Mouse (Mus musculus) cerebellum, adult 2 months (tissue): ENCODE results near the gene Bloc1s3.

Source experiments
- CTCF ChIP-seq: fragments of 200-500 bp; IDR thresholded peaks from 2 replicates; pipeline ENCODE4 v1.5.1; 2011; ENCODE audit warnings: low read depth, mild to moderate bottlenecking, control low read depth, low read length, moderate library complexity, borderline replicate concordance; ENCODE audit not compliant: insufficient read depth
- POLR2A ChIP-seq: fragments of 200-500 bp; IDR thresholded peaks from 2 replicates; pipeline ENCODE4 v1.6.1; 2011; ENCODE audit warnings: low read length, control low read depth, borderline replicate concordance; ENCODE audit not compliant: insufficient read depth

DNA sequence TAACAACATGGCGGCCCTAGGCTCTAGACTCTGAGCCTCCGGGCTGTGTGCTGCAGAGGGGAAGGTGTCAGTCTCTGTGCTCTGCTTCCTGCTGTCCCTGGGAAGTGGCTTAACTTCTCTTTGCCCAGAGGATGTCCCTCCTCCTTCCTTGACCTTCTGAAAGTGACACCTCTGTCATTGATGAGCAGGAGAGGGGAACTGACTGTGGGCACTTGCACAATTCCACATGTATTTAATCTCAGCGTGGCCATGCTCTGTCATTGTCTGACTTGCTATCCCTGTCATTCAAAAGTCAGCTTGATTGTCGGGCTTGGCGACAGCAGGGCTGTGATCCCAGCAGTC, 12.0 kb downstream of the Bloc1s3 start:
- TF ChIP-seq CTCF (no peak), POLR2A (no peak)
